Mouse (Mus musculus) lung, postnatal 14 days (tissue): Measurements from ENCODE around the gene H2-M10.3.
A peak's percentile ranks its signal among the peaks of the same experiment; 100 is the strongest.
"Not testable (repeated sequence)": the region's sequence is repeated elsewhere in the genome, so short reads cannot be mapped to it uniquely, and the experiment has no call there.

Experiments used
- DNase-seq: peaks from one replicate; pipeline ENCODE4 v3.0.0; 2021

H2-M10.3 gene

GRCm38 (mm10) chr17:36368317-36368716 is at the start of gene H2-M10.3:
Gene H2-M10.3 (minus strand): TSS chr17:36368417.
- not testable (repeated sequence) for DNase-seq

- no peak for DNase-seq
Measured at GRCm38 (mm10) chr17:36417416-36417815, 49.2 kb upstream of the H2-M10.3 start.

GRCm38 (mm10) chr17:36415407-36415806 is 47.2 kb upstream of the H2-M10.3 start:
- DNase-seq = no peak

GRCm38 (mm10) chr17:36414361-36414760 is 46.1 kb upstream of the H2-M10.3 start:
- DNase-seq = no peak

- no peak for DNase-seq
Measured at GRCm38 (mm10) chr17:36389907-36390306, 21.7 kb upstream of the H2-M10.3 start.

GRCm38 (mm10) chr17:36362404-36362803 is 5.8 kb downstream of the H2-M10.3 start:
- DNase-seq = not testable (repeated sequence)

- DNase-seq = peak; percentile 52
Measured at GRCm38 (mm10) chr17:36357512-36357911, 10.7 kb downstream of the H2-M10.3 start.

GRCm38 (mm10) chr17:36355763-36356162 is 12.5 kb downstream of the H2-M10.3 start:
- DNase-seq = no peak

- peak; percentile 50 for DNase-seq
Measured at GRCm38 (mm10) chr17:36355343-36355742, 12.9 kb downstream of the H2-M10.3 start.

- no peak for DNase-seq
Measured at GRCm38 (mm10) chr17:36326055-36326454, 42.2 kb downstream of the H2-M10.3 start, which contains the start of gene H2-M10.1. Gene H2-M10.1 (minus strand): TSS chr17:36326155.

- no peak for DNase-seq
Measured at GRCm38 (mm10) chr17:36315689-36316253, 52.4 kb downstream of the H2-M10.3 start.

GRCm38 (mm10) chr17:36315041-36315688 is 53.1 kb downstream of the H2-M10.3 start:
- DNase-seq = peak; percentile 43
